Mouse (Mus musculus) embryonic facial prominence, embryonic 15.5 days (tissue): ENCODE data around the gene Prr19. TPM values are rescaled to one million over a fixed set of nuclear protein-coding genes. Genes with fewer than 3 reads are reported as not detected.

ENCODE experiments used
- ATAC-seq: fragments of 200-750 bp; cut with Nextera tagmentation; 2 replicates; pipeline ENCODE4 v1.8.0; 2017; ENCODE audit warnings: low read depth, moderate TSS enrichment; ENCODE audit not compliant: insufficient number of reproducible peaks, low FRiP score, low TSS enrichment
- H3K27ac ChIP-seq: fragments of 300-500 bp; sonication (generic); replicated peaks from 2 replicates; pipeline ENCODE4 v1.5.1; 2015; ENCODE audit warnings: mild to moderate bottlenecking, inconsistent platforms
- H3K27me3 ChIP-seq: fragments of 300-500 bp; sonication (generic); 2 replicates; pipeline ENCODE4 v1.6.1; 2015; ENCODE audit warnings: inconsistent platforms
- H3K36me3 ChIP-seq: fragments of 300-500 bp; sonication (generic); 2 replicates; pipeline ENCODE4 v1.6.1; 2015; ENCODE audit warnings: mild to moderate bottlenecking, inconsistent platforms
- H3K4me1 ChIP-seq: fragments of 300-500 bp; sonication (generic); 2 replicates; pipeline ENCODE4 v1.6.1; 2015; ENCODE audit warnings: inconsistent platforms
- H3K4me2 ChIP-seq: fragments of 300-500 bp; sonication (generic); replicated peaks from 2 replicates; pipeline ENCODE4 v1.6.1; 2015; ENCODE audit warnings: mild to moderate bottlenecking, inconsistent platforms
- H3K4me3 ChIP-seq: fragments of 300-500 bp; sonication (generic); replicated peaks from 2 replicates; pipeline ENCODE4 v1.5.1; 2015; ENCODE audit warnings: mild to moderate bottlenecking, inconsistent platforms
- H3K9ac ChIP-seq: fragments of 300-500 bp; sonication (generic); 2 replicates; pipeline ENCODE4 v1.6.1; 2015; ENCODE audit warnings: inconsistent platforms
- H3K9me3 ChIP-seq: fragments of 300-500 bp; sonication (generic); replicated peaks from 2 replicates; pipeline ENCODE4 v1.6.1; 2016; ENCODE audit warnings: inconsistent platforms
- WGBS: fragments of 180-500 bp; shearing (Covaris S2); methylation state at CpG from one replicate; pipeline ENCODE4 v1.1.7; 2015; 5-methylcytosine and 5-hydroxymethylcytosine counted together
- polyA plus RNA-seq: library from polyadenylated mRNA; unstranded; fragments of >200 nt; fragmentation: Nextera tagmentation; extraction: Ambion mirVana; gene quantifications from 2 replicates; pipeline ENCODE4 v1.2.1, GENCODE M21; 2015

Gene Prr19
- polyA plus RNA-seq, 1 experiment from 2014 or later = 0.65 TPM

DNA sequence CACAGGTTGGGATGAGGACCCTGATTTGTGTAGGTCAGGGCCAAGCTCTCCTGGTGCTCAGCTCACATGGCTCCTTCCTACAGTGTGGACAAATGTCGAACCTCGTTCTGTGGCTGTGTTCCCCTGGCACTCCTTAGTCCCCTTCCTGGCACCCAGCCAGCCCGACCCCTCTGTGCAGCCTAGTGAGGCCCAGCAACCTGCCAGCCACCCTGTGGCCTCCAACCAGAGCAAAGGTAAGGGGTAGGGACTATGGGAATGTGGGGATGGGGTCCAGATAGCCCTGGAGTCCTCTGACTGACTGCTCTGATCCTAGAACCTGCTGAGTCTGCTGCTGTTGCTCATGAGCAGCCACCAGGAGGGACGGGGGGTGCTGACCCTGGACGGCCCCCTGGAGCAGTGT is 16.4 kb upstream of the Prr19 start:
- Histone ChIP-seq H3K27ac (peak overlapping the region; percentile 100; the same call in 1 of the 2 replicates), H3K4me2 (peak overlapping the region; percentile 80; the same call in 1 of the 2 replicates), H3K4me3 (peak overlapping the region; percentile 86; the same call in 1 of the 2 replicates), H3K9ac (no peak overlapping the region), H3K27me3 (no peaks in the 10 kb centered on the region), H3K4me1 (peaks cover 41% of the 10 kb centered on the region), H3K9me3 (no peaks in the 10 kb centered on the region), H3K36me3 (peaks cover 50% of the 10 kb centered on the region)
- no peak for ATAC-seq
- 59% methylated on average over 5 of the region's 5 CpGs for WGBS

GRCm38 (mm10) chr7:25285511-25286238 is 15.5 kb upstream of the Prr19 start:
- Histone ChIP-seq H3K4me1 (peaks cover 36% of the 10 kb centered on the region), H3K27ac (no peak overlapping the region), H3K4me3 (no peak overlapping the region), H3K36me3 (peaks cover 60% of the 10 kb centered on the region), H3K9me3 (no peaks in the 10 kb centered on the region), H3K27me3 (no peaks in the 10 kb centered on the region), H3K4me2 (no peak overlapping the region), H3K9ac (no peak overlapping the region)
- ATAC-seq = no peak
- 85% methylated on average over 20 of the region's 20 CpGs for WGBS

DNA sequence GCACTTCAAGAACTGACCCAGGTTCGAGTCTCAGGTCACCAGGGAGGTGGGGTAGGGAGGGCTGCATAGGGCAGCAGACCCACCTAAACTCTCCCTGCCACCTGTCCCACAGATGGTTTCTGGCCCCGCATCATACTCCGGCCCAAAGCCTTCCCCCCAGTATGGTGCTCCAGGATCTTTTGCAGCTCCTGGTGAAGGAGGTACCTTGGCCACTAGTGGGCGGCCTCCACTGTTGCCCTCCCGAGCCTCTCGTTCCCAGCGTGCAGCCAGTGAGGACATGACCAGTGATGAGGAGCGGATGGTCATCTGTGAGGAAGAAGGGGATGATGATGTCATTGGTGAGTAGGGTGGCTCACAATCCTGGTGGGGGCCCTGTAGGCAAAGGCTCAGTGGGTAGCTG is 14.2 kb upstream of the Prr19 start:
- Histone ChIP-seq H3K9me3 (no peaks in the 10 kb centered on the region), H3K27ac (0 out of 2 replicates have a peak overlapping the region, but pooled peaks have one; percentile 7), H3K27me3 (no peaks in the 10 kb centered on the region), H3K4me1 (peaks cover 36% of the 10 kb centered on the region), H3K4me3 (no peak overlapping the region), H3K9ac (no peak overlapping the region), H3K4me2 (no peak overlapping the region), H3K36me3 (peaks cover 73% of the 10 kb centered on the region)
- 77% methylated on average over 8 of the region's 8 CpGs for whole genome bisulfite sequencing
- no peak for ATAC-seq

GRCm38 (mm10) chr7:25288011-25288410 is 13.2 kb upstream of the Prr19 start:
- 89% methylated on average over 12 of the region's 12 CpGs for WGBS
- no peak overlapping the region for H3K9ac ChIP-seq
- H3K36me3 ChIP-seq = peaks cover 83% of the 10 kb centered on the region

DNA sequence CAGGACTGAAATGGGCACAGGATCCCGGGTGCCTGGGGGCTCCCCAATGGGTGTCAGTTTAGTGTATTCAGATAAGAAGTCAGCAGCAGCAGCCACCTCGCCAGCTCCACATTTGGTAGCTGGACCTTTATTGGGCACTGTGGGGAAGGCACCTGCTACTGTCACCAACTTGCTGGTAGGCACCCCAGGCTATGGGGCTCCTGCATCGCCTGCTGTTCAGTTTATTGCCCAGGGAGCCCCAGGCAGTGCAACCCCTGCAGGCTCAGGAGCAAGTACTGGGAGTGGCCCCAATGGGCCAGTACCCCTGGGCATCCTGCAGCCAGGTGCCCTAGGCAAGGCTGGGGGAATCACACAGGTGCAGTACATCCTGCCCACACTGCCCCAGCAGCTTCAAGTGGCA is 12.5 kb upstream of the Prr19 start:
- Histone ChIP-seq H3K9me3 (no peaks in the 10 kb centered on the region), H3K9ac (no peak overlapping the region), H3K4me1 (peaks cover 30% of the 10 kb centered on the region), H3K27me3 (no peaks in the 10 kb centered on the region), H3K27ac (no peak overlapping the region), H3K4me2 (no peak overlapping the region), H3K36me3 (peaks cover 90% of the 10 kb centered on the region), H3K4me3 (no peak overlapping the region)
- 90% methylated on average over 3 of the region's 3 CpGs for WGBS
- ATAC-seq = no peak

More at GRCm38 (mm10) chr7:25288011-25288410, 13.2 kb upstream of the Prr19 start:
- Histone ChIP-seq H3K4me1 (peaks cover 36% of the 10 kb centered on the region), H3K4me2 (no peak overlapping the region), H3K27ac (no peak overlapping the region), H3K27me3 (no peaks in the 10 kb centered on the region), H3K9me3 (no peaks in the 10 kb centered on the region), H3K4me3 (no peak overlapping the region)
- ATAC-seq = no peak

GRCm38 (mm10) chr7:25289925-25290324 is 11.3 kb upstream of the Prr19 start:
- H3K9me3 ChIP-seq = no peaks in the 10 kb centered on the region
- H3K9ac ChIP-seq = no peak overlapping the region
- H3K36me3 ChIP-seq = peaks cover 100% of the 10 kb centered on the region
- H3K27ac ChIP-seq = peak overlapping the region; percentile 12; the same call in 1 of the 2 replicates
- no peaks in the 10 kb centered on the region for H3K27me3 ChIP-seq
- no peak overlapping the region for H3K4me3 ChIP-seq
- H3K4me2 ChIP-seq = no peak overlapping the region
- WGBS = 91% methylated on average over 3 of the region's 3 CpGs
- H3K4me1 ChIP-seq = peaks cover 18% of the 10 kb centered on the region
- ATAC-seq = no peak

GRCm38 (mm10) chr7:25290463-25290862 is 10.7 kb upstream of the Prr19 start:
- Histone ChIP-seq H3K27ac (peak overlapping the region; percentile 12), H3K9ac (no peak overlapping the region), H3K4me2 (no peak overlapping the region), H3K4me3 (no peak overlapping the region), H3K27me3 (no peaks in the 10 kb centered on the region), H3K9me3 (no peaks in the 10 kb centered on the region), H3K4me1 (peaks cover 15% of the 10 kb centered on the region), H3K36me3 (peaks cover 99% of the 10 kb centered on the region)
- WGBS = 95% methylated on average over 1 of the region's 1 CpGs
- no peak for ATAC-seq

DNA sequence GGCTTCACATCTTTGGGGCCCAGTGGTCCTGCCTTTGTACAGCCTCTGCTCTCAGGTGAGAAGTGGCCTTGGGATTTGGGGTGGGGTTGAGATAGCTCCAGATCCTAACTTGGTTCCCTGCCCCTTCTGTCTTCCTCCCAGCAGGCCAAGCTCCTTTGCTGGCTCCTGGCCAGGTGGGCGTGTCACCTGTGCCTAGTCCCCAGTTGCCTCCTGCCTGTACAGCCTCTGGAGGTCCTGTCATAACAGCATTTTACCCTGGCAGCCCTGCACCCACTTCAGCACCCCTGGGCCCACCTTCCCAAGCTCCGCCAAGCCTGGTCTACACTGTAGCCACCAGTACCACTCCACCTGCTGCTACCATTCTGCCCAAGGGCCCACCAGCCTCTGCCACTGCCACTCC is 10.3 kb upstream of the Prr19 start:
- 69% methylated on average over 2 of the region's 2 CpGs for WGBS

DNA sequence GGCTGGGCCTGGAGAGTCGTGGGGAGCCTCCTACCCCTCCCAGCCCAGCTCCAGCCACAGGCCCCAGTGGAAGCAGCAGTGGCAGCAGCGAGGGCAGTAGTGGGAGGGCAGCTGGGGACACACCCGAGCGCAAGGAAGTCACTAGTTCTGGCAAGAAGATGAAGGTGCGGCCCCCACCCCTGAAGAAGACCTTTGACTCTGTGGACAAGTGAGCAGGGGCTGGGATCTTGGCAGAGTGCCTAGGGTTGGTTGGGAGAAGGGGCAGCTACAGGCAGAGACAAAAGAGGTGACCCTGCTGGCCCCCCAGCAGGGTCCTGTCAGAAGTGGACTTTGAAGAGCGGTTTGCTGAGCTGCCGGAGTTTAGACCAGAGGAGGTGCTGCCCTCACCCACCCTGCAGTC is 9.1 kb upstream of the Prr19 start:
- H3K4me1 ChIP-seq = peaks cover 22% of the 10 kb centered on the region
- no peaks in the 10 kb centered on the region for H3K9me3 ChIP-seq
- no peak overlapping the region for H3K4me3 ChIP-seq
- H3K4me2 ChIP-seq = no peak overlapping the region
- H3K27me3 ChIP-seq = no peaks in the 10 kb centered on the region
- no peak overlapping the region for H3K27ac ChIP-seq
- 68% methylated on average over 7 of the region's 7 CpGs for WGBS
- ATAC-seq = no peak
- peaks cover 90% of the 10 kb centered on the region for H3K36me3 ChIP-seq
- no peak overlapping the region for H3K9ac ChIP-seq

More for the DNA sequence above, 10.3 kb upstream of the Prr19 start:
- no peak overlapping the region for H3K9ac ChIP-seq
- peak overlapping the region; percentile 12; the same call in 1 of the 2 replicates for H3K27ac ChIP-seq
- ATAC-seq = peak; percentile 26; the same call in 1 of the 2 replicates
- no peak overlapping the region for H3K4me3 ChIP-seq
- H3K27me3 ChIP-seq = no peaks in the 10 kb centered on the region
- no peak overlapping the region for H3K4me2 ChIP-seq
- peaks cover 99% of the 10 kb centered on the region for H3K36me3 ChIP-seq
- H3K4me1 ChIP-seq = peaks cover 15% of the 10 kb centered on the region
- no peaks in the 10 kb centered on the region for H3K9me3 ChIP-seq

GRCm38 (mm10) chr7:25293191-25293739 is 7.9 kb upstream of the Prr19 start:
- Histone ChIP-seq H3K36me3 (peaks cover 78% of the 10 kb centered on the region), H3K27ac (no peak overlapping the region), H3K27me3 (no peaks in the 10 kb centered on the region), H3K4me2 (no peak overlapping the region), H3K9ac (no peak overlapping the region), H3K4me3 (no peak overlapping the region), H3K9me3 (no peaks in the 10 kb centered on the region), H3K4me1 (peaks cover 26% of the 10 kb centered on the region)
- 72% methylated on average over 9 of the region's 10 CpGs for WGBS
- no peak for ATAC-seq

DNA sequence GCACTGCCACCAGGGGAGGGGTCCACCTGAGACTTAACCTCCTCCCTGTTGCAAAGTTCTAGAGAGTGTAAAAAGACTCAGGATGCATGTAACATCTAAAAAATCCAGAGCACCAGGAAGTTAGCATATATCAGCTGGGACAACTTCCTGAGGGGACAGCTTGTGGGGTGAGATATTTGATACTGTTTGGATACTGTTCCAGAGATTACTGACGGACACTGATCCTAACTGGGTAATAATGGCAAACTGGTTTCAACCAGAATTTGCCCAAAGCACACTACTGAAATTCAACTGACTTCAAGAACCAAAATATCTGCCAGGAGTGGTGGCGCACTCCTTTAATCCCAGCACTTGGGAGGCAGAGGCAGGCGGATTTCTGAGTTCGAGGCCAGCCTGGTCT is 6.7 kb upstream of the Prr19 start:
- 83% methylated on average over 4 of the region's 4 CpGs for WGBS
- no peak overlapping the region for H3K4me2 ChIP-seq
- H3K4me1 ChIP-seq = peaks cover 30% of the 10 kb centered on the region
- peaks cover 66% of the 10 kb centered on the region for H3K36me3 ChIP-seq
- H3K9me3 ChIP-seq = no peaks in the 10 kb centered on the region
- no peak overlapping the region for H3K9ac ChIP-seq
- ATAC-seq = no peak
- H3K27me3 ChIP-seq = no peaks in the 10 kb centered on the region
- H3K27ac ChIP-seq = no peak overlapping the region
- no peak overlapping the region for H3K4me3 ChIP-seq
